Mouse (Mus musculus): ENCODE data around the gene Ppara.

- TF ChIP-seq MAX (IDR thresholded peaks at IDR 0.05; ENCODE audit: low read length) = no peak
- peak; percentile 54 to 81 (median 60) for TF ChIP-seq CTCF (IDR thresholded peaks at IDR 0.05 in 2 of 3, conservative IDR thresholded peaks at IDR 0.05 in 1 of 3; ENCODE audit: control insufficient read depth in 1 of 3, insufficient read depth in 1 of 3, low read depth in 2 of 3, low read length in 3 of 3, poor library complexity in 1 of 3, severe bottlenecking in 1 of 3)
- TF ChIP-seq KAT2A (conservative IDR thresholded peaks at IDR 0.05; ENCODE audit: low read depth, low read length) = no peak
- TF ChIP-seq POLR2A (IDR thresholded peaks at IDR 0.05; ENCODE audit: control insufficient read depth in 1 of 2, insufficient read depth in 1 of 2, low read depth in 1 of 2, low read length in 2 of 2, poor library complexity in 1 of 2) = no peak
- peak; percentile 43; the same call in 1 of the 2 replicates for TF ChIP-seq BHLHE40 (IDR thresholded peaks at IDR 0.05; ENCODE audit: borderline replicate concordance, low read depth, low read length)
Observed at GRCm38 (mm10) chr15:85840983-85841382, 106.2 kb downstream of the Ppara start.

All from MEL (cell line).